Comparison of ENCODE assay signal across 8 mouse cellular contexts in the genomic region with DNA sequence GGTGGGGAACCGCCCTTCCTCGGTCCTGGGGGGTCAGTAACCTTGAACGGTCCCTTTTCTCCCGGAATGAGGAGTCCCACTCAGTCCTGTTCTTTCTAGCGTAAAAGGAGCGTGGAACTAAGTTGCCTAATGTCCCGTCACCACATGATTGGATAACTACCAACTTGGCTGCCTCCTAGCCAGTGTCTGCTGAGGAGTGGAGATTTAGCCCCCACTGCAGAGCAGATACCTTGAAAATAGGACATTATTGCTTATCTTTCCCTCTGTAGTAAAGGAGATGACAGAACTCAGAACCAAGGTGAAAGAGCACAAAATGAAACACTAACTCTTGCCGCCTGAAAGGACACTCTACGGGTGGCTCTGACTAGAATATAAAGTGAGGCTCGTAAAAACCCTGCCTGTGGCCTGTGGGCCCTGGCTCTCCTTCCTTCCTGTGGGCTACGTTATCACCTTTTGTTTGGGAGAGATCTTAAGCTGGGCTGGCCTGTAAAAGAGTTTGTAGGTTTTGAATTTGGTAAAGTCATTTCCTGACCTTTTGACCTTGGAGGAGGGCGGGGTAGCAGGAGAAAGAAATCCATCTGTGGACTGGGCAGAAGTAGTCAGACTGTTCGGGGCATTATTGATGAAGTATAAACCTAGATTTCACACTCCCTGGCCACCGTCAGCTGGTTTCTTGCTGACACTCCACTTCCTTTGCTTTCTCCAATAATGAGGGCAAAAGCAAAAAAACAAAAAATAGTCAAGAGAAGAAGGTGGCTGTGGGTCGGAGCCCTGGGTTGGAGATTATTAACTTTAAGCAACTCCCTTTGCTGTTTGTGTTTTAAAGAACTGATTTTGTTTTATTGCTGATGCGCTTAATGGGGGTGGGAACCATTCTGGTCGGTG.
DNase-seq lines count a peak whose midpoint lies in the region; ATAC-seq and TF ChIP-seq lines count a peak whose summit lies in the region.

No protein-coding gene starts in this region.

- no peaks in the 10 kb centered on the region for H3K9me3 ChIP-seq in ES-Bruce4 (replicated peaks; ENCODE audit: control insufficient read depth, insufficient read depth, low read length, poor library complexity, severe bottlenecking)
- H3K9me3 ChIP-seq in kidney, embryonic 14.5 days (ENCODE audit: control insufficient read depth, low read length) = no peaks in the 10 kb centered on the region

- H3K79me2 ChIP-seq in myocyte (ENCODE audit: control insufficient read depth, insufficient read depth) = peaks cover 99% of the 10 kb centered on the region

- TF ChIP-seq POLR2A in ES-Bruce4 (IDR thresholded peaks at IDR 0.05; ENCODE audit: insufficient read depth, low read length) (no peak), myocyte (IDR thresholded peaks at IDR 0.05; ENCODE audit: insufficient read length, low read depth) (no peak)

- TF ChIP-seq EP300 in ES-Bruce4 (IDR thresholded peaks at IDR 0.05; ENCODE audit: insufficient read depth, low read depth, low read length) = peak; percentile 61; the same call in 1 of the 2 replicates

- H3ac ChIP-seq in myocyte (ENCODE audit: control insufficient read depth, insufficient read length) = no peak overlapping the region

- H3K36me3 ChIP-seq in ES-Bruce4 (ENCODE audit: control insufficient read depth, insufficient read depth, low read length, poor library complexity, severe bottlenecking) = no peaks in the 10 kb centered on the region
- no peaks in the 10 kb centered on the region for H3K36me3 ChIP-seq in kidney, embryonic 14.5 days (ENCODE audit: control insufficient read depth, insufficient read depth, low read length)
- H3K36me3 ChIP-seq in myocyte (ENCODE audit: control insufficient read depth, insufficient read depth) = no peaks in the 10 kb centered on the region

- peak overlapping the region; percentile 27 for H3K4me2 ChIP-seq in kidney, embryonic 14.5 days (replicated peaks; ENCODE audit: low read depth, low read length)
- H3K4me2 ChIP-seq in myocyte (ENCODE audit: low read depth) = peak overlapping the region; percentile 54

- peaks cover 16% of the 10 kb centered on the region for H3K4me1 ChIP-seq in ES-Bruce4 (ENCODE audit: control insufficient read depth, insufficient read depth, low read length)
- peaks cover 79% of the 10 kb centered on the region for H3K4me1 ChIP-seq in kidney, embryonic 14.5 days (ENCODE audit: control insufficient read depth, insufficient read depth, low read length)

- ATAC-seq in erythroid progenitor cell, adult 5-6 weeks (replicated peaks; ENCODE audit: low FRiP score, poor library complexity, severe bottlenecking) = peak; percentile 27; the same call in 1 of the 2 replicates
- ATAC-seq in kidney, embryonic 14.5 days (ENCODE audit: low FRiP score, low TSS enrichment) = peak; percentile 15; the same call in 1 of the 2 replicates

- H3K9ac ChIP-seq in ES-Bruce4 (ENCODE audit: low read depth, poor library complexity, severe bottlenecking) = peak overlapping the region; percentile 74
- H3K9ac ChIP-seq in kidney, embryonic 14.5 days (ENCODE audit: low read depth, low read length) = 0 out of 2 replicates have a peak overlapping the region, but pooled peaks have one; percentile 23

- WGBS in kidney, embryonic 14.5 days = 7% methylated on average over 17 of the region's 17 CpGs

- peak overlapping the region; percentile 100 for H3K27ac ChIP-seq in ES-Bruce4 (ENCODE audit: insufficient read depth, low read length)
- H3K27ac ChIP-seq in kidney, embryonic 14.5 days (ENCODE audit: low read depth, low read length) = peak overlapping the region; percentile 86

- H3K27me3 ChIP-seq in ES-Bruce4 (ENCODE audit: control insufficient read depth, insufficient read depth, low read length, poor library complexity, severe bottlenecking) (no peaks in the 10 kb centered on the region), myocyte (ENCODE audit: control insufficient read depth, insufficient read depth, insufficient read length) (no peaks in the 10 kb centered on the region)
- H3K27me3 ChIP-seq in kidney, embryonic 14.5 days (ENCODE audit: control insufficient read depth, insufficient read depth, low read length) = no peaks in the 10 kb centered on the region

- no peak for TF ChIP-seq CTCF in ES-Bruce4 (IDR thresholded peaks at IDR 0.05; ENCODE audit: low read depth, low read length)

- H3K4me3 ChIP-seq in ES-Bruce4 (ENCODE audit: low read depth, low read length) = peak overlapping the region; percentile 32; the same call in 1 of the 2 replicates
- no peak overlapping the region for H3K4me3 ChIP-seq in kidney, embryonic 14.5 days (ENCODE audit: low read length)
- no peak overlapping the region for H3K4me3 ChIP-seq in myocyte

- peak; percentile 54 to 64 for DNase-seq in cerebellum, postnatal 10 days
- no peak for DNase-seq in cerebellum, adult 11 months
- DNase-seq in thymus, adult 18-20 months = no peak
- DNase-seq in frontal cortex, postnatal 36 days (ENCODE audit: low spot score in 2 of 2) = no peak

TF ChIP-seq in myocyte, 11 proteins besides CTCF, POLR2A, EP300 and RAD21:
- TF ChIP-seq MAX (IDR thresholded peaks at IDR 0.05; ENCODE audit: low read depth) (no peak), MYOG (IDR thresholded peaks at IDR 0.05; ENCODE audit: control insufficient read depth in 1 of 3, insufficient read depth in 1 of 3, insufficient read length in 2 of 3, low read depth in 2 of 3) (no peak), POLR2AphosphoS2 (IDR thresholded peaks at IDR 0.05; ENCODE audit: insufficient read length, low read depth) (no peak), TCF12 (IDR thresholded peaks at IDR 0.05; ENCODE audit: insufficient read depth, poor library complexity, severe bottlenecking) (no peak), MYOD1 (IDR thresholded peaks at IDR 0.05; ENCODE audit: control insufficient read depth in 1 of 3, insufficient read length in 2 of 3, low read depth in 2 of 3) (no peak), TCF3 (IDR thresholded peaks at IDR 0.05; ENCODE audit: insufficient read length, low read depth) (no peak), CEBPB (IDR thresholded peaks at IDR 0.05; ENCODE audit: insufficient read depth, poor library complexity, severe bottlenecking) (no peak)

Comparison
In these comparisons a context has a peak if more than half of its experiments do, and no peak if none do; other contexts are left out.
1. DNase-seq: peak in cerebellum, postnatal 10 days (2 of 2); none in cerebellum, adult 11 months (single experiment), thymus, adult 18-20 months (0 of 2) and frontal cortex, postnatal 36 days (0 of 2).